Comparison of ENCODE assay signal across 11 mouse cellular contexts in genomic region chr12:29353777-29354496, GRCm38 (mm10).
A peak's percentile ranks its signal among the peaks of the same experiment; 100 is the strongest.
DNase-seq lines count a peak whose midpoint lies in the region; ATAC-seq and TF ChIP-seq lines count a peak whose summit lies in the region.
"Had no signal": no experiment of that assay in that cellular context is flagged by ENCODE, and none has a peak within 500 bp of the region (broad histone marks: within the 10 kb centered on the region; RNA-seq: fewer than 3 reads in every experiment).

No protein-coding gene starts in this region.

- no peaks in the 10 kb centered on the region for H3K27me3 ChIP-seq in stomach, embryonic 14.5 days (ENCODE audit: control insufficient read depth, insufficient read depth, low read length)
- no peaks in the 10 kb centered on the region for H3K27me3 ChIP-seq in stomach, postnatal 0 days (ENCODE audit: control insufficient read depth, insufficient read depth, low read length)
- no peaks in the 10 kb centered on the region for H3K27me3 ChIP-seq in hindbrain, embryonic 16.5 days (replicated peaks; ENCODE audit: control insufficient read depth, insufficient read depth, low read length)
- no peaks in the 10 kb centered on the region for H3K27me3 ChIP-seq in midbrain, embryonic 16.5 days (ENCODE audit: control insufficient read depth, insufficient read depth, low read depth, low read length)

- no peaks in the 10 kb centered on the region for H3K9me3 ChIP-seq in stomach, embryonic 14.5 days (ENCODE audit: control insufficient read depth, low read depth, low read length)
- no peaks in the 10 kb centered on the region for H3K9me3 ChIP-seq in stomach, postnatal 0 days (ENCODE audit: control insufficient read depth, low read length)
- H3K9me3 ChIP-seq in hindbrain, embryonic 16.5 days (ENCODE audit: control insufficient read depth, low read length) = no peaks in the 10 kb centered on the region
- H3K9me3 ChIP-seq in midbrain, embryonic 16.5 days (replicated peaks; ENCODE audit: control insufficient read depth, low read length, poor library complexity, severe bottlenecking) = no peaks in the 10 kb centered on the region

- H3K4me3 ChIP-seq in stomach, embryonic 14.5 days (ENCODE audit: low read depth, low read length) = no peak overlapping the region
- H3K4me3 ChIP-seq in stomach, postnatal 0 days (ENCODE audit: low read depth, low read length) = no peak overlapping the region
- H3K4me3 ChIP-seq in hindbrain, embryonic 16.5 days (ENCODE audit: low read length) = no peak overlapping the region
- H3K4me3 ChIP-seq in midbrain, embryonic 16.5 days (ENCODE audit: low read depth, low read length) = no peak overlapping the region

- DNase-seq in stomach, postnatal 0 days (ENCODE audit: low spot score) = no peak
- DNase-seq in telencephalon, adult 2 months (ENCODE audit: low read depth, low spot score) = peak; percentile 45
- no peak for DNase-seq in adrenal gland, adult (ENCODE audit: inconsistent age in 2 of 2, low spot score in 1 of 2)
- DNase-seq in heart, adult 18-20 months = no peak
- no peak for DNase-seq in kidney, adult 11 months
- DNase-seq: cerebellum, postnatal 36 days; lung, postnatal 4 days had no signal

- 53% methylated on average over 9 of the region's 11 CpGs for WGBS in stomach, embryonic 14.5 days
- WGBS in stomach, postnatal 0 days = 56% methylated on average over 10 of the region's 11 CpGs
- WGBS in hindbrain, embryonic 16.5 days = 16% methylated on average over 11 of the region's 11 CpGs
- WGBS in midbrain, embryonic 16.5 days = 21% methylated on average over 10 of the region's 11 CpGs

- no peak for TF ChIP-seq CTCF in stomach, postnatal 0 days (IDR thresholded peaks at IDR 0.05; ENCODE audit: low read depth)

- no peaks in the 10 kb centered on the region for H3K36me3 ChIP-seq in stomach, embryonic 14.5 days (ENCODE audit: control insufficient read depth, insufficient read depth, low read length)
- H3K36me3 ChIP-seq in stomach, postnatal 0 days (ENCODE audit: control insufficient read depth, insufficient read depth, low read length) = no peaks in the 10 kb centered on the region
- no peaks in the 10 kb centered on the region for H3K36me3 ChIP-seq in hindbrain, embryonic 16.5 days (ENCODE audit: control insufficient read depth, insufficient read depth, low read length)
- no peaks in the 10 kb centered on the region for H3K36me3 ChIP-seq in midbrain, embryonic 16.5 days (ENCODE audit: control insufficient read depth, insufficient read depth, low read length)

- no peaks in the 10 kb centered on the region for H3K4me1 ChIP-seq in stomach, embryonic 14.5 days (ENCODE audit: control insufficient read depth, insufficient read depth, low read length)
- no peaks in the 10 kb centered on the region for H3K4me1 ChIP-seq in stomach, postnatal 0 days (replicated peaks; ENCODE audit: control insufficient read depth, insufficient read depth)
- peaks cover 18% of the 10 kb centered on the region for H3K4me1 ChIP-seq in hindbrain, embryonic 16.5 days (ENCODE audit: control insufficient read depth, insufficient read depth, low read depth, low read length)
- H3K4me1 ChIP-seq in midbrain, embryonic 16.5 days (ENCODE audit: control insufficient read depth, insufficient read depth, low read length) = peaks cover 37% of the 10 kb centered on the region

- TF ChIP-seq EP300 in stomach, postnatal 0 days (optimal IDR thresholded peaks at IDR 0.05) = no peak

- no peak overlapping the region for H3K4me2 ChIP-seq in stomach, embryonic 14.5 days (replicated peaks; ENCODE audit: low read depth, low read length)
- H3K4me2 ChIP-seq in stomach, postnatal 0 days (replicated peaks; ENCODE audit: low read depth) = no peak overlapping the region
- peak overlapping the region; percentile 10; the same call in 1 of the 2 replicates for H3K4me2 ChIP-seq in hindbrain, embryonic 16.5 days (ENCODE audit: low read length)
- H3K4me2 ChIP-seq in midbrain, embryonic 16.5 days (ENCODE audit: low read length) = 0 out of 2 replicates have a peak overlapping the region, but pooled peaks have one; percentile 5

- ATAC-seq in stomach, embryonic 14.5 days (ENCODE audit: insufficient number of reproducible peaks, insufficient read depth, low FRiP score, low read depth) = peak; percentile 46; the same call in 1 of the 2 replicates
- ATAC-seq in stomach, postnatal 0 days (ENCODE audit: low FRiP score, low TSS enrichment) = no peak
- ATAC-seq in hindbrain, embryonic 16.5 days = peak; percentile 60
- ATAC-seq in midbrain, embryonic 16.5 days = peak; percentile 62; the same call in 1 of the 2 replicates
- ATAC-seq: activated CD4-positive, CD25-positive, alpha-beta regulatory T cell, adult 4 months had no signal

- no peak overlapping the region for H3K9ac ChIP-seq in stomach, embryonic 14.5 days (replicated peaks; ENCODE audit: low read depth, low read length)
- H3K9ac ChIP-seq in stomach, postnatal 0 days (ENCODE audit: low read length) = no peak overlapping the region
- H3K9ac ChIP-seq in hindbrain, embryonic 16.5 days (ENCODE audit: low read depth, low read length) = peak overlapping the region; percentile 44; the same call in 1 of the 2 replicates
- H3K9ac ChIP-seq in midbrain, embryonic 16.5 days (ENCODE audit: low read depth, low read length) = no peak overlapping the region

- H3K27ac ChIP-seq in stomach, embryonic 14.5 days (ENCODE audit: low read length) = no peak overlapping the region
- H3K27ac ChIP-seq in stomach, postnatal 0 days (replicated peaks) = no peak overlapping the region
- H3K27ac ChIP-seq in hindbrain, embryonic 16.5 days (ENCODE audit: low read depth, low read length) = peak overlapping the region; percentile 67
- peak overlapping the region; percentile 58 for H3K27ac ChIP-seq in midbrain, embryonic 16.5 days (ENCODE audit: low read length)

Comparison
In these comparisons a context has a peak if more than half of its experiments do, and no peak if none do; other contexts are left out.
1. H3K27ac ChIP-seq: peak in hindbrain, embryonic 16.5 days (single experiment) and midbrain, embryonic 16.5 days (single experiment); none in stomach, embryonic 14.5 days (single experiment) and stomach, postnatal 0 days (single experiment).
2. H3K4me2 ChIP-seq: peak in hindbrain, embryonic 16.5 days (single experiment) and midbrain, embryonic 16.5 days (single experiment); none in stomach, embryonic 14.5 days (single experiment) and stomach, postnatal 0 days (single experiment).